In the genomic region with DNA sequence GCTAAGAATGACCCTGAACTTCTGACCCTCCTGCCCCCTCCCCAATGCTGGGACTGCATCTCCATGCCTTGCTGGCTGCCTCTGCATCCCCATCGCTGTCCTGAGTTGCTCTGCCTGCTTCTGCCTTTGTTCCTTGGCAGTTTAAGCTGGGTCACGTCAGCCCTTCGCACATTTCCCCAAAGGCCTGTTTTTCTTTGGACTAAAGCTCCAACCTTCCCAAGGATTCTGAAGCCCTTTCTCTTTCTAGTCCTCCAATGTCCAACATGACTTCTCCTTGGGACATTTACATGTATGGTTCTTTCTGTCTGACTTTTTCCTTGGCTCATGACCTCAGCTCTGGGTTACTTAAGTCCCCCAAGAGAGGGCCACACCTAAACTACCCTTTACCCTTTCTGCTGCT, we compare ENCODE assay signal across 27 mouse cellular contexts. TPM values are rescaled to one million over a fixed set of nuclear protein-coding genes. Genes with fewer than 3 reads are reported as not detected.
DNase-seq lines count a peak whose midpoint lies in the region; ATAC-seq and TF ChIP-seq lines count a peak whose summit lies in the region.
"Had no signal": no experiment of that assay in that cellular context is flagged by ENCODE, and none has a peak within 500 bp of the region (broad histone marks: within the 10 kb centered on the region; RNA-seq: fewer than 3 reads in every experiment).

No protein-coding gene starts in this region.

- no peaks in the 10 kb centered on the region for H3K36me3 ChIP-seq in forebrain, embryonic 13.5 days (ENCODE audit: poor library complexity, severe bottlenecking)
- no peaks in the 10 kb centered on the region for H3K36me3 ChIP-seq in forebrain, postnatal 0 days (ENCODE audit: insufficient read depth)
- no peaks in the 10 kb centered on the region for H3K36me3 ChIP-seq in limb, embryonic 15.5 days
- H3K36me3 ChIP-seq in limb, embryonic 10.5 days = 0 out of 2 replicates have a peak, but pooled peaks cover 2% of the 10 kb centered on the region
- H3K36me3 ChIP-seq: embryonic facial prominence, embryonic 13.5 days; heart, embryonic 12.5 days; hindbrain, embryonic 12.5 days; liver, embryonic 15.5 days; neural tube, embryonic 15.5 days; stomach, embryonic 15.5 days had no signal

- ATAC-seq in forebrain, embryonic 13.5 days = no peak
- no peak for ATAC-seq in forebrain, postnatal 0 days
- ATAC-seq in limb, embryonic 15.5 days (ENCODE audit: insufficient number of reproducible peaks, low FRiP score, low TSS enrichment, low read depth) = no peak
- ATAC-seq: intestine, embryonic 16.5 days had no signal

- H3K27me3 ChIP-seq in forebrain, embryonic 13.5 days = no peaks in the 10 kb centered on the region
- H3K27me3 ChIP-seq in forebrain, postnatal 0 days (ENCODE audit: insufficient read depth, low read length) = no peaks in the 10 kb centered on the region
- no peaks in the 10 kb centered on the region for H3K27me3 ChIP-seq in limb, embryonic 15.5 days
- H3K27me3 ChIP-seq in limb, embryonic 10.5 days (ENCODE audit: low read depth, poor library complexity, severe bottlenecking) = no peaks in the 10 kb centered on the region
- H3K27me3 ChIP-seq: embryonic facial prominence, embryonic 13.5 days; heart, embryonic 12.5 days; hindbrain, embryonic 12.5 days; liver, embryonic 15.5 days; neural tube, embryonic 15.5 days; stomach, embryonic 15.5 days had no signal

- peaks cover 27% of the 10 kb centered on the region for H3K4me1 ChIP-seq in forebrain, embryonic 13.5 days
- no peaks in the 10 kb centered on the region for H3K4me1 ChIP-seq in forebrain, postnatal 0 days (ENCODE audit: insufficient read depth)
- peaks cover 15% of the 10 kb centered on the region for H3K4me1 ChIP-seq in limb, embryonic 15.5 days
- peaks cover 16% of the 10 kb centered on the region for H3K4me1 ChIP-seq in limb, embryonic 10.5 days
- H3K4me1 ChIP-seq: liver, embryonic 15.5 days had no signal

- H3K4me2 ChIP-seq in forebrain, embryonic 13.5 days = no peak overlapping the region
- H3K4me2 ChIP-seq in forebrain, postnatal 0 days (ENCODE audit: low read depth) = no peak overlapping the region
- no peak overlapping the region for H3K4me2 ChIP-seq in limb, embryonic 15.5 days
- H3K4me2 ChIP-seq: embryonic facial prominence, embryonic 13.5 days; heart, embryonic 12.5 days; hindbrain, embryonic 12.5 days; liver, embryonic 15.5 days; lung, embryonic 14.5 days; neural tube, embryonic 15.5 days; stomach, embryonic 15.5 days had no signal

- TF ChIP-seq CTCF in forebrain, postnatal 0 days (IDR thresholded peaks at IDR 0.05; ENCODE audit: low read depth) = no peak

- WGBS in forebrain, embryonic 13.5 days = 91% methylated on average over 3 of the region's 3 CpGs
- 85% methylated on average over 3 of the region's 3 CpGs for WGBS in forebrain, postnatal 0 days
- 80% methylated on average over 3 of the region's 3 CpGs for WGBS in limb, embryonic 15.5 days
- WGBS in limb, embryonic 10.5 days = 85% methylated on average over 3 of the region's 3 CpGs

- DNase-seq in forebrain, postnatal 0 days = no peak
- peak; percentile 96 for DNase-seq in heart, adult 11 months
- DNase-seq in heart, adult 8-10 months (ENCODE audit: low spot score) = no peak
- no peak for DNase-seq in limb, embryonic 10.5 days (ENCODE audit: low spot score)
- DNase-seq in thymus, postnatal 10 days (ENCODE audit: low spot score in 2 of 2) = no peak
- DNase-seq: adrenal gland, adult 2 months; B cell, adult 2 months; cerebellum, adult 9-10 months; cerebellum, postnatal 36 days; kidney, adult 8-10 months; layer of hippocampus, adult 9-11 months; lung, embryonic 14.5 days; lung, postnatal 14 days; midbrain, embryonic 14.5 days; retina, postnatal 1 day; right cerebral cortex, postnatal 14 days; thymus, postnatal 14 days had no signal

- no peak overlapping the region for H3K4me3 ChIP-seq in forebrain, embryonic 13.5 days
- no peak overlapping the region for H3K4me3 ChIP-seq in forebrain, postnatal 0 days (ENCODE audit: low read depth, low read length)
- H3K4me3 ChIP-seq in limb, embryonic 15.5 days = no peak overlapping the region
- H3K4me3 ChIP-seq in limb, embryonic 10.5 days = no peak overlapping the region
- H3K4me3 ChIP-seq: embryonic facial prominence, embryonic 13.5 days; heart, embryonic 12.5 days; hindbrain, embryonic 12.5 days; liver, embryonic 15.5 days; neural tube, embryonic 15.5 days; stomach, embryonic 15.5 days had no signal

- no peaks in the 10 kb centered on the region for H3K9me3 ChIP-seq in forebrain, embryonic 13.5 days (replicated peaks)
- H3K9me3 ChIP-seq in forebrain, postnatal 0 days (ENCODE audit: low read length) = no peaks in the 10 kb centered on the region
- no peaks in the 10 kb centered on the region for H3K9me3 ChIP-seq in limb, embryonic 15.5 days
- H3K9me3 ChIP-seq in limb, embryonic 10.5 days (replicated peaks) = no peaks in the 10 kb centered on the region
- H3K9me3 ChIP-seq: embryonic facial prominence, embryonic 13.5 days; heart, embryonic 12.5 days; hindbrain, embryonic 12.5 days; liver, embryonic 15.5 days; neural tube, embryonic 15.5 days; stomach, embryonic 15.5 days had no signal

- H3K27ac ChIP-seq in forebrain, embryonic 13.5 days = peak overlapping the region; percentile 35; the same call in 1 of the 2 replicates
- no peak overlapping the region for H3K27ac ChIP-seq in forebrain, postnatal 0 days (ENCODE audit: low read depth, low read length)
- H3K27ac ChIP-seq in limb, embryonic 15.5 days = peak overlapping the region; percentile 17; the same call in 1 of the 2 replicates
- H3K27ac ChIP-seq in limb, embryonic 10.5 days = no peak overlapping the region
- H3K27ac ChIP-seq: embryonic facial prominence, embryonic 13.5 days; kidney, postnatal 0 days; liver, embryonic 15.5 days; neural tube, embryonic 15.5 days; stomach, embryonic 15.5 days had no signal

- no peak overlapping the region for H3K9ac ChIP-seq in forebrain, embryonic 13.5 days
- no peak overlapping the region for H3K9ac ChIP-seq in forebrain, postnatal 0 days
- H3K9ac ChIP-seq in limb, embryonic 15.5 days = no peak overlapping the region
- H3K9ac ChIP-seq: embryonic facial prominence, embryonic 13.5 days; heart, embryonic 12.5 days; hindbrain, embryonic 12.5 days; liver, embryonic 15.5 days; lung, embryonic 14.5 days; neural tube, embryonic 15.5 days; stomach, embryonic 15.5 days had no signal

RNA-seq across cellular contexts. Expression of gene Lima1, which starts 50.0 kb away (rescaled TPM):
- 33.5 and 37.5 TPM in 2 replicates for polyA plus RNA-seq in forebrain, embryonic 13.5 days (2015; fragmentation: Nextera tagmentation; extraction: Ambion mirVana)
- total RNA-seq in forebrain, postnatal 0 days (2014; rRNA removed) = 9.7 and 12.5 TPM in 2 replicates
- polyA plus RNA-seq in forebrain, postnatal 0 days (2015; fragmentation: Nextera tagmentation; extraction: Ambion mirVana) = 8.5 and 11.8 TPM in 2 replicates
- 10 to 100 TPM; 17.6 to 21.7 (median 20.4) TPM for total RNA-seq in heart, adult 8-10 months (2022)
- 90.2 and 91.6 TPM in 2 replicates for polyA plus RNA-seq in limb, embryonic 15.5 days (2015; fragmentation: Nextera tagmentation; extraction: Ambion mirVana)
- polyA plus RNA-seq in limb, embryonic 10.5 days (2016; fragmentation: Nextera tagmentation; extraction: Ambion mirVana) = 56.8 and 70.8 TPM in 2 replicates

RNA-seq across cellular contexts. Expression of gene Cers5, which starts 52.5 kb away (rescaled TPM):
- polyA plus RNA-seq in forebrain, embryonic 13.5 days (2015; fragmentation: Nextera tagmentation; extraction: Ambion mirVana) = 62.6 and 67.2 TPM in 2 replicates
- 95.7 and 99.2 TPM in 2 replicates for total RNA-seq in forebrain, postnatal 0 days (2014; rRNA removed)
- 69.5 and 76.8 TPM in 2 replicates for polyA plus RNA-seq in forebrain, postnatal 0 days (2015; fragmentation: Nextera tagmentation; extraction: Ambion mirVana)
- total RNA-seq in heart, adult 8-10 months (2022) = 10 to 100 TPM; 17.8 to 23.6 (median 18.1) TPM
- 83.6 and 84.8 TPM in 2 replicates for polyA plus RNA-seq in limb, embryonic 15.5 days (2015; fragmentation: Nextera tagmentation; extraction: Ambion mirVana)
- polyA plus RNA-seq in limb, embryonic 10.5 days (2016; fragmentation: Nextera tagmentation; extraction: Ambion mirVana) = 68.2 and 75.6 TPM in 2 replicates

Comparison
In these comparisons a context has a peak if more than half of its experiments do, and no peak if none do; other contexts are left out.
1. H3K27ac ChIP-seq: peak in forebrain, embryonic 13.5 days (single experiment) and limb, embryonic 15.5 days (single experiment); none in forebrain, postnatal 0 days (single experiment) and limb, embryonic 10.5 days (single experiment).